In the genomic region with DNA sequence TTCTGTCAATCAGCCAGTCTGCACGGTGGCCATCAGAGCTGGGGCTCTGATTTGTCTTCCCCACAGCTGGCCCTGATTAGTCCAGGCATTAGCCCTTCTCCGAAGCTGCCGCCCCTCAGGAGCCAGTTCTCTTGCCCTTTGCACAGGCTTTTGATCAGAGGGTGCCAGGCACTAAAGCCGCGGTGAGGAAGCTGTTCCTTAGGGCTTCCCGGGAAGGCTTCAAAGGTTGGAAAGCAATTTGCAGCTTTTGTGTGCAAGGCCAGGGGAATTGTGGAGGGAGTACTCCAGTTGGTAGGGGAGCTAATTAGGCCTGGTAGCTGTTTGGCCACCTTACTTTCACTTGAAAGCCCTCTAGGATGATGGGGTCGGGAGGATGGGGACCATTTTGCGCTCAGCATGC, we compare ENCODE assay signal across 15 mouse cellular contexts.
DNase-seq lines count a peak whose midpoint lies in the region; ATAC-seq lines count a peak whose summit lies in the region.
"Had no signal": no experiment of that assay in that cellular context is flagged by ENCODE, and none has a peak within 500 bp of the region (broad histone marks: within the 10 kb centered on the region; RNA-seq: fewer than 3 reads in every experiment).

No protein-coding gene starts in this region.

- H3K4me2 ChIP-seq in embryonic facial prominence, embryonic 13.5 days = 0 out of 2 replicates have a peak overlapping the region, but pooled peaks have one; percentile 7
- no peak overlapping the region for H3K4me2 ChIP-seq in midbrain, embryonic 16.5 days (ENCODE audit: low read length)
- H3K4me2 ChIP-seq: lung, embryonic 15.5 days had no signal

- DNase-seq in embryo, embryonic 11 days = peak; percentile 66
- DNase-seq in limb, embryonic 10.5 days (ENCODE audit: low spot score) = peak; percentile 77
- no peak for DNase-seq in lung, postnatal 10 days
- no peak for DNase-seq in cerebellum, postnatal 10 days
- DNase-seq: cerebellum, postnatal 36 days; gastrocnemius, postnatal 14 days; liver had no signal

- H3K27me3 ChIP-seq in embryonic facial prominence, embryonic 13.5 days = 0 out of 2 replicates have a peak, but pooled peaks cover 8% of the 10 kb centered on the region
- no peaks in the 10 kb centered on the region for H3K27me3 ChIP-seq in limb, embryonic 10.5 days (ENCODE audit: low read depth, poor library complexity, severe bottlenecking)
- H3K27me3 ChIP-seq in midbrain, embryonic 16.5 days (ENCODE audit: control insufficient read depth, insufficient read depth, low read depth, low read length) = no peaks in the 10 kb centered on the region
- H3K27me3 ChIP-seq: CH12.LX had no signal

- no peak overlapping the region for H3K27ac ChIP-seq in embryonic facial prominence, embryonic 13.5 days
- peak overlapping the region; percentile 53 for H3K27ac ChIP-seq in limb, embryonic 10.5 days
- H3K27ac ChIP-seq in midbrain, embryonic 16.5 days (ENCODE audit: low read length) = no peak overlapping the region
- H3K27ac ChIP-seq: kidney, postnatal 0 days; lung, embryonic 15.5 days; stomach, postnatal 0 days had no signal

- WGBS in embryonic facial prominence, embryonic 13.5 days = 5% methylated on average over 8 of the region's 8 CpGs
- 5% methylated on average over 8 of the region's 8 CpGs for WGBS in limb, embryonic 10.5 days
- WGBS in midbrain, embryonic 16.5 days = 5% methylated on average over 8 of the region's 8 CpGs

- no peak for ATAC-seq in embryonic facial prominence, embryonic 13.5 days (ENCODE audit: insufficient number of reproducible peaks, insufficient read depth, low FRiP score, low TSS enrichment, low read depth)
- peak; percentile 82 for ATAC-seq in midbrain, embryonic 16.5 days
- no peak for ATAC-seq in megakaryocyte, adult 5-6 weeks (ENCODE audit: poor library complexity, severe bottlenecking)
- ATAC-seq: hindbrain, embryonic 16.5 days had no signal

- no peak overlapping the region for H3K4me3 ChIP-seq in embryonic facial prominence, embryonic 13.5 days
- 0 out of 2 replicates have a peak overlapping the region, but pooled peaks have one; percentile 10 for H3K4me3 ChIP-seq in limb, embryonic 10.5 days
- H3K4me3 ChIP-seq in midbrain, embryonic 16.5 days (ENCODE audit: low read depth, low read length) = no peak overlapping the region
- H3K4me3 ChIP-seq: lung, embryonic 15.5 days had no signal

- H3K36me3 ChIP-seq in embryonic facial prominence, embryonic 13.5 days = no peaks in the 10 kb centered on the region
- no peaks in the 10 kb centered on the region for H3K36me3 ChIP-seq in limb, embryonic 10.5 days
- H3K36me3 ChIP-seq in midbrain, embryonic 16.5 days (ENCODE audit: control insufficient read depth, insufficient read depth, low read length) = no peaks in the 10 kb centered on the region
- H3K36me3 ChIP-seq: lung, embryonic 15.5 days had no signal

- H3K9ac ChIP-seq in embryonic facial prominence, embryonic 13.5 days = no peak overlapping the region; the same call in 1 of the 2 replicates
- no peak overlapping the region for H3K9ac ChIP-seq in midbrain, embryonic 16.5 days (ENCODE audit: low read depth, low read length)
- H3K9ac ChIP-seq: lung, embryonic 15.5 days had no signal

- H3K4me1 ChIP-seq in embryonic facial prominence, embryonic 13.5 days = peaks cover 5% of the 10 kb centered on the region; the same call in 1 of the 2 replicates
- peaks cover 28% of the 10 kb centered on the region for H3K4me1 ChIP-seq in limb, embryonic 10.5 days
- peaks cover 3% of the 10 kb centered on the region; the same call in 1 of the 2 replicates for H3K4me1 ChIP-seq in midbrain, embryonic 16.5 days (ENCODE audit: control insufficient read depth, insufficient read depth, low read length)
- H3K4me1 ChIP-seq: lung, embryonic 15.5 days had no signal

- 0 out of 2 replicates have a peak, but pooled peaks cover 6% of the 10 kb centered on the region for H3K9me3 ChIP-seq in embryonic facial prominence, embryonic 13.5 days
- no peaks in the 10 kb centered on the region for H3K9me3 ChIP-seq in limb, embryonic 10.5 days (replicated peaks)
- no peaks in the 10 kb centered on the region for H3K9me3 ChIP-seq in midbrain, embryonic 16.5 days (replicated peaks; ENCODE audit: control insufficient read depth, low read length, poor library complexity, severe bottlenecking)
- H3K9me3 ChIP-seq: lung, embryonic 15.5 days had no signal

Comparison
In these comparisons a context has a peak if more than half of its experiments do, and no peak if none do; other contexts are left out.
1. DNase-seq: peak in embryo, embryonic 11 days (single experiment) and limb, embryonic 10.5 days (single experiment); none in lung, postnatal 10 days (single experiment) and cerebellum, postnatal 10 days (0 of 2).